Mouse (Mus musculus): ENCODE measurements around the gene Bbs9.

GRCm38 (mm10) chr9:22834994-22835512 is 359.5 kb downstream of the Bbs9 start:
- no peak for TF ChIP-seq EP300 (IDR thresholded peaks at IDR 0.05; ENCODE audit: insufficient read depth, low read depth, low read length)
- TF ChIP-seq CTCF (IDR thresholded peaks at IDR 0.05; ENCODE audit: low read depth, low read length): no peak

Data from ES-Bruce4 (cell line).